Mouse (Mus musculus) MEL (cell line): Measurements from ENCODE around the gene Grik1. TPM values are rescaled to one million over a fixed set of nuclear protein-coding genes. Genes with fewer than 3 reads are reported as not detected.

ENCODE experiments used
- DNase-seq: peaks from one replicate; pipeline ENCODE4 v3.0.0; 2011; ENCODE audit warnings: low read depth, low spot score
- H3K27ac ChIP-seq: 2 replicates; pipeline ENCODE4 v1.5.1; 2012; ENCODE audit warnings: low read depth, mild to moderate bottlenecking, control low read depth, low read length, moderate library complexity; ENCODE audit not compliant: control insufficient read depth
- H3K27me3 ChIP-seq, 2 experiments: fragments of 150-350 bp in 1 of 2; sonication (generic) in 1 of 2; 2 replicates each; pipeline ENCODE4 v1.6.1; 2012; ENCODE audit warnings: low read length in 2 of 2, mild to moderate bottlenecking in 2 of 2, improper control_type of control experiment in 1 of 2, moderate library complexity in 1 of 2; ENCODE audit not compliant: insufficient read depth in 2 of 2, control insufficient read depth in 1 of 2
- H3K36me3 ChIP-seq, 2 experiments: 2 replicates each; pipeline ENCODE4 v1.6.1; 2012 to 2014; ENCODE audit warnings: low read length in 2 of 2, improper control_type of control experiment in 1 of 2, inconsistent platforms in 1 of 2, mild to moderate bottlenecking in 1 of 2; ENCODE audit not compliant: insufficient read depth in 2 of 2, control insufficient read depth in 1 of 2
- H3K4me1 ChIP-seq, 2 experiments: fragments of 150-350 bp in 1 of 2; sonication (generic) in 1 of 2; 2 replicates each; pipeline ENCODE4 v1.6.1; 2012; ENCODE audit warnings: low read length in 2 of 2, improper control_type of control experiment in 1 of 2, mild to moderate bottlenecking in 1 of 2; ENCODE audit not compliant: insufficient read depth in 2 of 2, control insufficient read depth in 1 of 2
- H3K4me3 ChIP-seq, 2 experiments: fragments of 150-350 bp in 1 of 2; sonication (generic) in 1 of 2; 2 replicates each; pipeline ENCODE4 v1.5.1; 2012; ENCODE audit warnings: low read depth in 2 of 2, low read length in 2 of 2, mild to moderate bottlenecking in 2 of 2, moderate library complexity in 2 of 2, control low read depth in 1 of 2, improper control_type of control experiment in 1 of 2; ENCODE audit not compliant: control insufficient read depth in 1 of 2, insufficient read depth in 1 of 2
- H3K79me2 ChIP-seq: 2 replicates; pipeline ENCODE4 v1.6.1; 2012; ENCODE audit warnings: mild to moderate bottlenecking, low read length, moderate library complexity; ENCODE audit not compliant: control insufficient read depth, poor library complexity, insufficient read depth
- H3K9ac ChIP-seq: 2 replicates; pipeline ENCODE4 v1.6.1; 2012; ENCODE audit warnings: low read depth, mild to moderate bottlenecking, control low read depth, low read length, moderate library complexity; ENCODE audit not compliant: control insufficient read depth, poor library complexity, severe bottlenecking
- H3K9me3 ChIP-seq: fragments of 150-350 bp; sonication (generic); replicated peaks from 2 replicates; pipeline ENCODE4 v1.6.1; 2012; ENCODE audit warnings: mild to moderate bottlenecking, low read length, improper control_type of control experiment, moderate library complexity; ENCODE audit not compliant: insufficient read depth
- CHD1 ChIP-seq: IDR thresholded peaks from 2 replicates; pipeline ENCODE4 v1.6.1; 2012; ENCODE audit warnings: low read depth, mild to moderate bottlenecking, inconsistent platforms, low read length, improper control_type of control experiment
- CTCF ChIP-seq, 3 experiments: IDR thresholded peaks in 2 of 3; conservative IDR thresholded peaks in 1 of 3; 2 replicates each; pipeline ENCODE4 v1.5.1; 2011 to 2012; ENCODE audit warnings: low read length in 3 of 3, low read depth in 2 of 3, mild to moderate bottlenecking in 2 of 3, improper control_type of control experiment in 1 of 3, inconsistent platforms in 1 of 3, mixed read lengths in 1 of 3, moderate library complexity in 1 of 3; ENCODE audit not compliant: control insufficient read depth in 1 of 3, insufficient read depth in 1 of 3, poor library complexity in 1 of 3, severe bottlenecking in 1 of 3
- EP300 ChIP-seq, 2 experiments: IDR thresholded peaks; 2 replicates each; pipeline ENCODE4 v1.6.1; 2011; ENCODE audit warnings: improper control_type of control experiment in 2 of 2, low read length in 2 of 2, low read depth in 1 of 2, mild to moderate bottlenecking in 1 of 2
- ETS1 ChIP-seq: IDR thresholded peaks from 2 replicates; pipeline ENCODE4 v1.6.1; 2012; ENCODE audit warnings: low read depth, mild to moderate bottlenecking, inconsistent platforms, low read length, improper control_type of control experiment, moderate library complexity
- GABPA ChIP-seq: IDR thresholded peaks from 2 replicates; pipeline ENCODE4 v1.6.1; 2012; ENCODE audit warnings: low read depth, mild to moderate bottlenecking, inconsistent platforms, low read length, improper control_type of control experiment, moderate library complexity
- GATA1 ChIP-seq: IDR thresholded peaks from 2 replicates; pipeline ENCODE4 v1.6.1; 2011; ENCODE audit warnings: low read depth, low read length, improper control_type of control experiment
- HCFC1 ChIP-seq: IDR thresholded peaks from 2 replicates; pipeline ENCODE4 v1.6.1; 2012; ENCODE audit warnings: low read depth, mild to moderate bottlenecking, inconsistent platforms, low read length, improper control_type of control experiment, moderate library complexity
- KAT2A ChIP-seq: conservative IDR thresholded peaks from 2 replicates; pipeline ENCODE4 v1.6.1; 2012; ENCODE audit warnings: low read depth, low read length, improper control_type of control experiment, inconsistent platforms
- MAX ChIP-seq: IDR thresholded peaks from 2 replicates; pipeline ENCODE4 v1.6.1; 2011; ENCODE audit warnings: low read length, improper control_type of control experiment
- MAZ ChIP-seq: IDR thresholded peaks from 2 replicates; pipeline ENCODE4 v1.6.1; 2012; ENCODE audit warnings: low read depth, mild to moderate bottlenecking, inconsistent platforms, low read length, improper control_type of control experiment
- MEF2A ChIP-seq: IDR thresholded peaks from 2 replicates; pipeline ENCODE4 v1.6.1; 2014; ENCODE audit warnings: low read depth, mild to moderate bottlenecking, inconsistent platforms, low read length, improper control_type of control experiment; ENCODE audit not compliant: poor library complexity, insufficient replicate concordance, severe bottlenecking; ENCODE audit errors: extremely low read depth
- MYC ChIP-seq: IDR thresholded peaks from 2 replicates; pipeline ENCODE4 v1.6.1; 2011; ENCODE audit warnings: low read depth, mild to moderate bottlenecking, low read length, improper control_type of control experiment, moderate library complexity
- NELFE ChIP-seq: IDR thresholded peaks from 2 replicates; pipeline ENCODE4 v1.6.1; 2011; ENCODE audit warnings: low read depth, low read length, improper control_type of control experiment
- POLR2A ChIP-seq, 2 experiments: IDR thresholded peaks; 2 replicates each; pipeline ENCODE4 v1.6.1; 2011 to 2012; ENCODE audit warnings: low read length in 2 of 2, mild to moderate bottlenecking in 2 of 2, control low read depth in 1 of 2, improper control_type of control experiment in 1 of 2, low read depth in 1 of 2, moderate library complexity in 1 of 2; ENCODE audit not compliant: control insufficient read depth in 1 of 2, insufficient read depth in 1 of 2, poor library complexity in 1 of 2
- POLR2AphosphoS2 ChIP-seq: IDR thresholded peaks from 2 replicates; pipeline ENCODE4 v1.6.1; 2011; ENCODE audit warnings: low read length, improper control_type of control experiment
- POLR2AphosphoS5 ChIP-seq: IDR thresholded peaks from 2 replicates; pipeline ENCODE4 v1.6.1; 2012; ENCODE audit warnings: low read depth, borderline replicate concordance, mild to moderate bottlenecking, inconsistent platforms, low read length, moderate library complexity, mixed read lengths
- RAD21 ChIP-seq: IDR thresholded peaks from 2 replicates; pipeline ENCODE4 v1.6.1; 2011; ENCODE audit warnings: mild to moderate bottlenecking, low read depth, low read length, improper control_type of control experiment
- RCOR1 ChIP-seq: IDR thresholded peaks from 2 replicates; pipeline ENCODE4 v1.6.1; 2012; ENCODE audit warnings: low read depth, mild to moderate bottlenecking, inconsistent platforms, low read length, improper control_type of control experiment
- SIN3A ChIP-seq: IDR thresholded peaks from 2 replicates; pipeline ENCODE4 v1.6.1; 2012; ENCODE audit warnings: low read length, improper control_type of control experiment, inconsistent platforms
- SMC3 ChIP-seq: IDR thresholded peaks from 2 replicates; pipeline ENCODE4 v1.6.1; 2011; ENCODE audit warnings: low read depth, low read length, improper control_type of control experiment
- ZC3H11A ChIP-seq: IDR thresholded peaks from 2 replicates; pipeline ENCODE4 v1.6.1; 2012; ENCODE audit warnings: low read depth, mild to moderate bottlenecking, inconsistent platforms, low read length, improper control_type of control experiment
- ZMIZ1 ChIP-seq: IDR thresholded peaks from 2 replicates; pipeline ENCODE4 v1.6.1; 2012; ENCODE audit warnings: low read depth, mild to moderate bottlenecking, inconsistent platforms, low read length, improper control_type of control experiment, moderate library complexity
- ZNF384 ChIP-seq: IDR thresholded peaks from 2 replicates; pipeline ENCODE4 v1.6.1; 2012; ENCODE audit warnings: low read depth, mild to moderate bottlenecking, inconsistent platforms, low read length, improper control_type of control experiment
- polyA plus RNA-seq, 2 experiments: library from polyadenylated mRNA; stranded (reverse) in 1 of 2; unstranded in 1 of 2; fragments of >175 nt in 1 of 2; fragments of >200 nt in 1 of 2; gene quantifications; 2 replicates each; pipeline versions ENCODE4 v1.2.1 to v1.2.4; 2012; ENCODE audit warnings: low replicate concordance in 2 of 2, low read depth in 1 of 2; ENCODE audit not compliant: insufficient read length in 2 of 2, insufficient read depth in 1 of 2, missing spikeins in 1 of 2
- total RNA-seq: library from RNA; depleted of rRNA; stranded (reverse); fragments of 300-350 nt; gene quantifications from 2 replicates; pipeline ENCODE4 v1.2.3, GENCODE M21; 2012

The Grik1 gene
- total and polyA plus RNA-seq, 3 experiments = not detected

- H3K9ac ChIP-seq = no peak overlapping the region
- DNase-seq = peak; percentile 29
Measured at GRCm38 (mm10) chr16:88204400-88204799, 85.7 kb downstream of the Grik1 start.

GRCm38 (mm10) chr16:88203985-88204384 is 86.1 kb downstream of the Grik1 start:
- Histone ChIP-seq H3K4me3 (no peak overlapping the region), H3K27ac (no peak overlapping the region), H3K36me3 (no peaks in the 10 kb centered on the region)

More at GRCm38 (mm10) chr16:88204400-88204799, 85.7 kb downstream of the Grik1 start:
- TF ChIP-seq MYC (no peak), ZC3H11A (no peak), EP300 (IDR thresholded peaks at IDR 0.05; ENCODE audit: low read depth in 1 of 2, low read length in 2 of 2) (no peak), ZMIZ1 (no peak), GABPA (no peak), RAD21 (peak; percentile 25), POLR2A (IDR thresholded peaks at IDR 0.05; ENCODE audit: control insufficient read depth in 1 of 2, insufficient read depth in 1 of 2, low read depth in 1 of 2, low read length in 2 of 2, poor library complexity in 1 of 2) (no peak), NELFE (no peak), GATA1 (no peak), SIN3A (no peak), MAX (no peak), RCOR1 (no peak), POLR2AphosphoS2 (no peak), ZNF384 (no peak), SMC3 (peak; percentile 52), CTCF (IDR thresholded peaks at IDR 0.05 in 2 of 3, conservative IDR thresholded peaks at IDR 0.05 in 1 of 3; ENCODE audit: control insufficient read depth in 1 of 3, insufficient read depth in 1 of 3, low read depth in 2 of 3, low read length in 3 of 3, poor library complexity in 1 of 3, severe bottlenecking in 1 of 3) (peak; percentile 49 to 72 (median 58)), MAZ (no peak), POLR2AphosphoS5 (no peak)
- Histone ChIP-seq H3K9me3 (no peaks in the 10 kb centered on the region), H3K36me3 (no peaks in the 10 kb centered on the region), H3K4me3 (no peak overlapping the region), H3K4me1 (no peaks in the 10 kb centered on the region), H3K27ac (no peak overlapping the region), H3K79me2 (no peaks in the 10 kb centered on the region), H3K27me3 (no peaks in the 10 kb centered on the region)

More at GRCm38 (mm10) chr16:88203985-88204384, 86.1 kb downstream of the Grik1 start:
- H3K9me3 ChIP-seq = no peaks in the 10 kb centered on the region
- H3K27me3 ChIP-seq = no peaks in the 10 kb centered on the region
- no peak for TF ChIP-seq MEF2A
- no peak for TF ChIP-seq KAT2A
- TF ChIP-seq CHD1 = no peak
- TF ChIP-seq MYC = no peak
- TF ChIP-seq HCFC1 = no peak
- TF ChIP-seq ETS1 = no peak
- no peak for DNase-seq
- no peaks in the 10 kb centered on the region for H3K79me2 ChIP-seq
- no peak overlapping the region for H3K9ac ChIP-seq
- no peaks in the 10 kb centered on the region for H3K4me1 ChIP-seq
